Mouse (Mus musculus) heart, embryonic 14.5 days (tissue): ENCODE measurements at regions not wholly inside any gene's neighbourhood (a gene's known extent, or its start where the extent isn't known, plus 50 kb on each side); places are given as distances from the start of the nearest gene placed in this dataset.

Source experiments
- ATAC-seq: fragments of 200-750 bp; cut with Nextera tagmentation; 2 replicates; pipeline ENCODE4 v1.8.0; 2017; ENCODE audit warnings: low read depth, moderate TSS enrichment; ENCODE audit not compliant: insufficient number of reproducible peaks, insufficient read depth, low FRiP score
- H3K27ac ChIP-seq, 2 experiments: fragments of 200-500 bp in 1 of 2; fragments of 300-500 bp in 1 of 2; sonication (generic) in 1 of 2; replicated peaks in 1 of 2; 2 replicates each; pipeline ENCODE4 v1.5.1; 2012 to 2014; ENCODE audit warnings: low read depth in 2 of 2, low read length in 2 of 2, control low read depth in 1 of 2, mild to moderate bottlenecking in 1 of 2, mixed read lengths in 1 of 2; ENCODE audit not compliant: control insufficient read depth in 1 of 2, insufficient read depth in 1 of 2
- H3K27me3 ChIP-seq: fragments of 300-500 bp; sonication (generic); 2 replicates; pipeline ENCODE4 v1.6.1; 2014; ENCODE audit warnings: mild to moderate bottlenecking, low read length, control low read depth; ENCODE audit not compliant: control insufficient read depth, insufficient read depth
- H3K36me3 ChIP-seq: fragments of 300-500 bp; sonication (generic); 2 replicates; pipeline ENCODE4 v1.6.1; 2014; ENCODE audit warnings: mild to moderate bottlenecking, control low read depth, low read length, mixed read lengths; ENCODE audit not compliant: control insufficient read depth, insufficient read depth
- H3K4me1 ChIP-seq, 2 experiments: fragments of 200-500 bp in 1 of 2; fragments of 300-500 bp in 1 of 2; sonication (generic) in 1 of 2; 2 replicates each; pipeline ENCODE4 v1.6.1; 2012 to 2014; ENCODE audit warnings: low read length in 2 of 2, control low read depth in 1 of 2, mixed read lengths in 1 of 2; ENCODE audit not compliant: control insufficient read depth in 2 of 2, insufficient read depth in 2 of 2
- H3K4me2 ChIP-seq: fragments of 300-500 bp; sonication (generic); 2 replicates; pipeline ENCODE4 v1.6.1; 2014; ENCODE audit warnings: mild to moderate bottlenecking, low read length
- H3K4me3 ChIP-seq, 2 experiments: fragments of 200-500 bp in 1 of 2; fragments of 300-500 bp in 1 of 2; sonication (generic) in 1 of 2; 2 replicates each; pipeline ENCODE4 v1.5.1; 2012 to 2014; ENCODE audit warnings: low read length in 2 of 2, mild to moderate bottlenecking in 2 of 2, control low read depth in 1 of 2, low read depth in 1 of 2, moderate library complexity in 1 of 2; ENCODE audit not compliant: control insufficient read depth in 1 of 2, insufficient read depth in 1 of 2
- H3K9ac ChIP-seq: fragments of 300-500 bp; sonication (generic); 2 replicates; pipeline ENCODE4 v1.6.1; 2014; ENCODE audit warnings: mild to moderate bottlenecking, low read length
- H3K9me3 ChIP-seq: fragments of 300-500 bp; sonication (generic); 2 replicates; pipeline ENCODE4 v1.6.1; 2016; ENCODE audit warnings: low read length, control low read depth; ENCODE audit not compliant: control insufficient read depth
- WGBS: fragments of 180-500 bp; shearing (Covaris S2); extraction: QIAGEN DNeasy Blood & Tissue Kit; methylation state at CpG from one replicate; pipeline ENCODE4 v1.1.7; 2014; 5-methylcytosine and 5-hydroxymethylcytosine counted together

GRCm38 (mm10) chr14:23112369-23112768 is 901.9 kb downstream of the Kcnma1 start:
- ATAC-seq = no peak
- no peaks in the 10 kb centered on the region for H3K4me1 ChIP-seq
- H3K9ac ChIP-seq = no peak overlapping the region
- H3K9me3 ChIP-seq = no peaks in the 10 kb centered on the region
- H3K27ac ChIP-seq = no peak overlapping the region
- no peak overlapping the region for H3K4me3 ChIP-seq
- no peak overlapping the region for H3K4me2 ChIP-seq
- no peaks in the 10 kb centered on the region for H3K36me3 ChIP-seq
- WGBS = 56% methylated on average over 2 of the region's 2 CpGs
- no peaks in the 10 kb centered on the region for H3K27me3 ChIP-seq

- WGBS = 84% methylated on average over 7 of the region's 7 CpGs
These were observed 905.7 kb downstream of the Kcnma1 start for GRCm38 (mm10) chr14:23108590-23108989.

GRCm38 (mm10) chr14:23107466-23107865 is 906.8 kb downstream of the Kcnma1 start:
- Histone ChIP-seq H3K4me3 (no peak overlapping the region), H3K27ac (no peak overlapping the region), H3K36me3 (no peaks in the 10 kb centered on the region), H3K4me1 (no peaks in the 10 kb centered on the region), H3K4me2 (no peak overlapping the region), H3K27me3 (no peaks in the 10 kb centered on the region), H3K9me3 (no peaks in the 10 kb centered on the region), H3K9ac (no peak overlapping the region)
- ATAC-seq = no peak
- WGBS = 61% methylated on average over 4 of the region's 4 CpGs

More at GRCm38 (mm10) chr14:23108590-23108989, 905.7 kb downstream of the Kcnma1 start:
- no peaks in the 10 kb centered on the region for H3K4me1 ChIP-seq
- no peaks in the 10 kb centered on the region for H3K36me3 ChIP-seq
- no peaks in the 10 kb centered on the region for H3K9me3 ChIP-seq
- no peak overlapping the region for H3K4me2 ChIP-seq
- H3K27ac ChIP-seq = no peak overlapping the region
- ATAC-seq = no peak
- no peaks in the 10 kb centered on the region for H3K27me3 ChIP-seq
- no peak overlapping the region for H3K4me3 ChIP-seq
- H3K9ac ChIP-seq = no peak overlapping the region
